Mouse (Mus musculus): ENCODE results near the gene Galnt9.

- no peak for TF ChIP-seq CTCF (IDR thresholded peaks at IDR 0.05; ENCODE audit: low read depth)
- no peak for TF ChIP-seq EP300 (IDR thresholded peaks at IDR 0.05; ENCODE audit: low read depth)
These were observed 13.1 kb upstream of the Galnt9 start for GRCm38 (mm10) chr5:110531091-110531490.
